Mouse (Mus musculus) adrenal gland, adult 2 months (tissue): ENCODE results near the gene Stpg2. TPM values are rescaled to one million over a fixed set of nuclear protein-coding genes. Genes with fewer than 3 reads are reported as not detected.

Experiments used
- DNase-seq: peaks from one replicate; pipeline ENCODE4 v3.0.0; 2021
- polyA plus RNA-seq: library from polyadenylated mRNA; depleted of rRNA; stranded (reverse); fragments of >200 nt; gene quantifications from 2 replicates; pipeline ENCODE4 v1.2.3, GENCODE M21; 2012; rRNA removed
- total RNA-seq, 2 experiments: library from RNA; stranded (reverse); gene quantifications; 2 replicates each; pipeline ENCODE4 v1.2.3; 2021

The Stpg2 gene
- total and polyA plus RNA-seq, 3 experiments: not detected

DNA sequence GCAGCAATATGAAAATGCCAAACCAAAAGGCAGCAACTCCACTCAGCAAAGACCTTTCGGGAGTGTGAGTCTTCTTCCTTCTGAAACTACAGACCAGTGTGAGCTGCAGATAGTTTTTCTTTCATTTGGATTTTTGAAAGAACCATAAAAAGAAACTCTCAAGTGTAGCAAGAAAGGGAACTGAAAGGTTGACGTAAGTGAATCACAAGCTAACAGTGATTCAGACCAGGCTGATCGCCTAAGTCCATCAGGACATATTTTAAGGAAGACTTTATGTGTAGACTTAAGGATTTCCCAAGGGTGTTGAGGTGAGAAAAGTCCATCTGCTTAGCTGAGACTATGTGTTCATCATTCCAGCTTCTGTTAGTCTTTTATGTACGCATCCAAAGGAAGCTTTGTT is 533.9 kb downstream of the Stpg2 start:
- DNase-seq: no peak

Other genes with a start within 250 kb of the Stpg2 start
- gene Rap1gds1, start 130.5 kb upstream of the Stpg2 start, total RNA-seq: 10 to 100 TPM; 46.5 to 51.7 TPM
- 7.7 and 10.0 TPM in 2 replicates for gene Rap1gds1, start 130.5 kb upstream of the Stpg2 start, polyA plus RNA-seq